Mouse (Mus musculus): ENCODE measurements around the gene Tlx2. TPM values are rescaled to one million over a fixed set of nuclear protein-coding genes. Genes with fewer than 3 reads are reported as not detected.
A peak's percentile ranks its signal among the peaks of the same experiment; 100 is the strongest.

Gene Tlx2
- polyA plus RNA-seq, 1 experiment from 2014 or later: not detected

- no peak overlapping the region for H3K27ac ChIP-seq
- H3K4me3 ChIP-seq (replicated peaks): peak overlapping the region; percentile 16
- peaks cover 11% of the 10 kb centered on the region for H3K4me1 ChIP-seq (replicated peaks)
- H3K9ac ChIP-seq (replicated peaks): no peak overlapping the region
- peaks cover 94% of the 10 kb centered on the region for H3K27me3 ChIP-seq
- no peaks in the 10 kb centered on the region for H3K9me3 ChIP-seq
- no peak for ATAC-seq
- under 1% methylated on average over 47 of the region's 47 CpGs for WGBS
- H3K4me2 ChIP-seq (replicated peaks): peak overlapping the region; percentile 27
- H3K36me3 ChIP-seq: peaks cover under 1% of the 10 kb centered on the region; the same call in 1 of the 2 replicates
Observed at GRCm38 (mm10) chr6:83087205-83087925, 17.3 kb upstream of the Tlx2 start.

GRCm38 (mm10) chr6:83086121-83087035 lies 16.3 kb upstream of the Tlx2 start, which contains the start of gene Lbx2:
Gene Lbx2 (plus strand): TSS chr6:83086367.
- H3K4me2 ChIP-seq (replicated peaks): no peak within 1 kb of the TSS
- no peak within 1 kb of the TSS for H3K9ac ChIP-seq (replicated peaks)
- H3K4me3 ChIP-seq (replicated peaks): peak within 1 kb of the TSS; percentile 16; the same call in 1 of the 2 replicates

GRCm38 (mm10) chr6:83084477-83084876 lies 14.4 kb upstream of the Tlx2 start:
- Histone ChIP-seq H3K36me3 (peaks cover 23% of the 10 kb centered on the region), H3K9ac (replicated peaks) (no peak overlapping the region), H3K27ac (no peak overlapping the region), H3K4me1 (replicated peaks) (peaks cover 20% of the 10 kb centered on the region), H3K9me3 (no peaks in the 10 kb centered on the region), H3K4me3 (replicated peaks) (no peak overlapping the region), H3K27me3 (peaks cover 77% of the 10 kb centered on the region), H3K4me2 (replicated peaks) (no peak overlapping the region)
- no peak; the same call in 1 of the 2 replicates for ATAC-seq
- 2% methylated on average over 6 of the region's 6 CpGs for WGBS

More at GRCm38 (mm10) chr6:83086121-83087035, 16.3 kb upstream of the Tlx2 start, which contains the start of gene Lbx2:
- ATAC-seq: no peak
- H3K27me3 ChIP-seq: peaks cover 94% of the 10 kb centered on the region
- H3K36me3 ChIP-seq: peaks cover 9% of the 10 kb centered on the region
- no peak within 1 kb of the TSS for H3K27ac ChIP-seq
- WGBS: 3% methylated on average over 42 of the region's 42 CpGs
- peaks cover 11% of the 10 kb centered on the region for H3K4me1 ChIP-seq (replicated peaks)
- no peaks in the 10 kb centered on the region for H3K9me3 ChIP-seq

GRCm38 (mm10) chr6:83083497-83083896 lies 13.4 kb upstream of the Tlx2 start:
- H3K9ac ChIP-seq (replicated peaks): no peak overlapping the region
- H3K36me3 ChIP-seq: peaks cover 23% of the 10 kb centered on the region
- H3K4me2 ChIP-seq (replicated peaks): no peak overlapping the region
- no peak for ATAC-seq
- H3K4me3 ChIP-seq (replicated peaks): no peak overlapping the region
- H3K27me3 ChIP-seq: peaks cover 68% of the 10 kb centered on the region
- no peaks in the 10 kb centered on the region for H3K9me3 ChIP-seq
- H3K4me1 ChIP-seq (replicated peaks): peaks cover 28% of the 10 kb centered on the region
- H3K27ac ChIP-seq: no peak overlapping the region
- WGBS: 5% methylated on average over 5 of the region's 5 CpGs

GRCm38 (mm10) chr6:83080210-83080609 lies 10.1 kb upstream of the Tlx2 start:
- no peak overlapping the region for H3K4me3 ChIP-seq (replicated peaks)
- H3K4me1 ChIP-seq (replicated peaks): peaks cover 25% of the 10 kb centered on the region
- no peaks in the 10 kb centered on the region for H3K9me3 ChIP-seq
- peaks cover 54% of the 10 kb centered on the region for H3K27me3 ChIP-seq
- H3K9ac ChIP-seq (replicated peaks): no peak overlapping the region
- ATAC-seq: no peak
- H3K27ac ChIP-seq: no peak overlapping the region
- peaks cover 23% of the 10 kb centered on the region for H3K36me3 ChIP-seq
- 96% methylated on average over 5 of the region's 5 CpGs for WGBS
- no peak overlapping the region for H3K4me2 ChIP-seq (replicated peaks)

- H3K27me3 ChIP-seq: peaks cover 54% of the 10 kb centered on the region
- WGBS: under 1% methylated on average over 46 of the region's 46 CpGs
- peak overlapping the region; percentile 91 for H3K27ac ChIP-seq
- H3K36me3 ChIP-seq: peaks cover 23% of the 10 kb centered on the region
- peak overlapping the region; percentile 77 for H3K9ac ChIP-seq (replicated peaks)
- ATAC-seq: peak; percentile 92
- H3K4me3 ChIP-seq (replicated peaks): peak overlapping the region; percentile 72
- peaks cover 25% of the 10 kb centered on the region for H3K4me1 ChIP-seq (replicated peaks)
- H3K9me3 ChIP-seq: no peaks in the 10 kb centered on the region
- H3K4me2 ChIP-seq (replicated peaks): peak overlapping the region; percentile 82
Observed at GRCm38 (mm10) chr6:83078324-83078858, 8.3 kb upstream of the Tlx2 start.

- peaks cover 54% of the 10 kb centered on the region for H3K27me3 ChIP-seq
- H3K4me1 ChIP-seq (replicated peaks): peaks cover 25% of the 10 kb centered on the region
- ATAC-seq: peak; percentile 87
- H3K4me3 ChIP-seq (replicated peaks): peak within 1 kb of the TSS; percentile 72
- peak within 1 kb of the TSS; percentile 91 for H3K27ac ChIP-seq
- peaks cover 23% of the 10 kb centered on the region for H3K36me3 ChIP-seq
- H3K9me3 ChIP-seq: no peaks in the 10 kb centered on the region
- H3K4me2 ChIP-seq (replicated peaks): peak within 1 kb of the TSS; percentile 88
- peak within 1 kb of the TSS; percentile 77 for H3K9ac ChIP-seq (replicated peaks)
- WGBS: under 1% methylated on average over 54 of the region's 54 CpGs
Observed at GRCm38 (mm10) chr6:83077630-83078323, 7.7 kb upstream of the Tlx2 start, which contains the start of gene Pcgf1. Gene Pcgf1 (plus strand): TSS chr6:83077869.

GRCm38 (mm10) chr6:83074979-83075378 lies 4.9 kb upstream of the Tlx2 start:
- Histone ChIP-seq H3K4me3 (replicated peaks) (no peak overlapping the region), H3K27me3 (peaks cover 72% of the 10 kb centered on the region), H3K4me1 (replicated peaks) (peaks cover 33% of the 10 kb centered on the region), H3K36me3 (0 out of 2 replicates have a peak, but pooled peaks cover under 1% of the 10 kb centered on the region), H3K4me2 (replicated peaks) (no peak overlapping the region), H3K27ac (no peak overlapping the region), H3K9ac (replicated peaks) (no peak overlapping the region), H3K9me3 (no peaks in the 10 kb centered on the region)
- ATAC-seq: no peak
- WGBS: 12% methylated on average over 2 of the region's 2 CpGs

GRCm38 (mm10) chr6:83071220-83071619 lies 1.1 kb upstream of the Tlx2 start:
- no peaks in the 10 kb centered on the region for H3K36me3 ChIP-seq
- H3K4me1 ChIP-seq (replicated peaks): peaks cover 25% of the 10 kb centered on the region
- no peaks in the 10 kb centered on the region for H3K9me3 ChIP-seq
- H3K4me3 ChIP-seq (replicated peaks): peak overlapping the region; percentile 8; the same call in 1 of the 2 replicates
- H3K27ac ChIP-seq: no peak overlapping the region
- H3K9ac ChIP-seq (replicated peaks): no peak overlapping the region
- under 1% methylated on average over 20 of the region's 24 CpGs for WGBS
- ATAC-seq: 0 out of 2 replicates have a peak, but pooled peaks have one; percentile 49
- peaks cover 100% of the 10 kb centered on the region for H3K27me3 ChIP-seq
- no peak overlapping the region for H3K4me2 ChIP-seq (replicated peaks)

- H3K9me3 ChIP-seq: no peaks in the 10 kb centered on the region
Observed at GRCm38 (mm10) chr6:83070311-83071219, 472 bp upstream of the Tlx2 start.

More at GRCm38 (mm10) chr6:83070311-83071219, 472 bp upstream of the Tlx2 start:
- 0 out of 2 replicates have a peak, but pooled peaks have one; percentile 31 for ATAC-seq
- H3K9ac ChIP-seq (replicated peaks): no peak overlapping the region
- H3K36me3 ChIP-seq: no peaks in the 10 kb centered on the region
- peaks cover 100% of the 10 kb centered on the region for H3K27me3 ChIP-seq
- no peak overlapping the region for H3K27ac ChIP-seq
- H3K4me3 ChIP-seq (replicated peaks): peak overlapping the region; percentile 16
- peaks cover 25% of the 10 kb centered on the region for H3K4me1 ChIP-seq (replicated peaks)
- WGBS: 2% methylated on average over 53 of the region's 58 CpGs
- H3K4me2 ChIP-seq (replicated peaks): peak overlapping the region; percentile 17
